Mouse (Mus musculus) kidney, adult 8-10 months (tissue): ENCODE data around the gene Tmc3.

ENCODE experiments used
- DNase-seq, 2 experiments: peaks; one replicate each; pipeline ENCODE4 v3.0.0; 2022

Tmc3 gene

GRCm38 (mm10) chr7:83598997-83599912, 14.5 kb downstream of the Tmc3 start:
- no peak for DNase-seq

GRCm38 (mm10) chr7:83599913-83600286, 15.2 kb downstream of the Tmc3 start:
- peak in 1 of 2 experiments; percentile 55 for DNase-seq

- DNase-seq: no peak
These were observed 19.6 kb downstream of the Tmc3 start for GRCm38 (mm10) chr7:83604180-83604944.

GRCm38 (mm10) chr7:83606796-83607195, 22.1 kb downstream of the Tmc3 start:
- DNase-seq: no peak

- DNase-seq: no peak
These were observed 25.2 kb downstream of the Tmc3 start for GRCm38 (mm10) chr7:83609891-83610290.

- DNase-seq: peak; percentile 32 to 59
These were observed 27.2 kb downstream of the Tmc3 start for GRCm38 (mm10) chr7:83611886-83612285.

- DNase-seq: no peak
These were observed 30.5 kb downstream of the Tmc3 start for GRCm38 (mm10) chr7:83615272-83615671.

GRCm38 (mm10) chr7:83615815-83616214, 31.1 kb downstream of the Tmc3 start:
- DNase-seq: no peak

GRCm38 (mm10) chr7:83616268-83616667, 31.5 kb downstream of the Tmc3 start:
- DNase-seq: no peak

GRCm38 (mm10) chr7:83618709-83619108, 34.0 kb downstream of the Tmc3 start:
- peak; percentile 67 to 69 for DNase-seq

- no peak for DNase-seq
These were observed 37.9 kb downstream of the Tmc3 start for GRCm38 (mm10) chr7:83622582-83622981.

GRCm38 (mm10) chr7:83624065-83624464, 39.3 kb downstream of the Tmc3 start:
- no peak for DNase-seq

GRCm38 (mm10) chr7:83626557-83627257, 42.0 kb downstream of the Tmc3 start:
- DNase-seq: no peak

- no peak for DNase-seq
These were observed 42.6 kb downstream of the Tmc3 start for GRCm38 (mm10) chr7:83627369-83627768.

GRCm38 (mm10) chr7:83631073-83631827, 46.5 kb downstream of the Tmc3 start:
- DNase-seq: no peak

GRCm38 (mm10) chr7:83631828-83632681, 47.3 kb downstream of the Tmc3 start, which contains the start of gene Stard5:
Gene Stard5, plus strand, starts transcription at chr7:83631959.
- DNase-seq: peak; percentile 96 to 98

GRCm38 (mm10) chr7:83632682-83633120, 48.0 kb downstream of the Tmc3 start:
- peak in 1 of 2 experiments; percentile 45 for DNase-seq

GRCm38 (mm10) chr7:83633856-83634255, 49.1 kb downstream of the Tmc3 start:
- peak in 1 of 2 experiments; percentile 54 for DNase-seq

- DNase-seq: no peak
These were observed 51.0 kb downstream of the Tmc3 start for GRCm38 (mm10) chr7:83635726-83636125.

- DNase-seq: no peak
These were observed 51.7 kb downstream of the Tmc3 start for GRCm38 (mm10) chr7:83636425-83636824.
